Mouse (Mus musculus) liver, adult 2 months (tissue): ENCODE measurements around the gene P2rx7. TPM values are rescaled to one million over a fixed set of nuclear protein-coding genes. Genes with fewer than 3 reads are reported as not detected.

ENCODE experiments used
- DNase-seq: peaks from one replicate; pipeline ENCODE4 v3.0.0-alpha.2; 2011; ENCODE audit warnings: low read depth, low spot score; ENCODE audit errors: extremely low read depth
- H3K27ac ChIP-seq: fragments of 200-500 bp; replicated peaks from 2 replicates; pipeline ENCODE4 v1.5.1; 2012; ENCODE audit warnings: low read depth, mild to moderate bottlenecking, control low read depth, inconsistent platforms, low read length; ENCODE audit not compliant: insufficient read depth
- H3K27me3 ChIP-seq: fragments of 200-500 bp; 2 replicates; pipeline ENCODE4 v1.6.1; 2012; ENCODE audit warnings: mild to moderate bottlenecking, moderate library complexity, low read length, inconsistent platforms; ENCODE audit not compliant: control insufficient read depth, insufficient read depth
- H3K36me3 ChIP-seq: fragments of 200-500 bp; 2 replicates; pipeline ENCODE4 v1.6.1; 2012; ENCODE audit warnings: low read length, inconsistent platforms; ENCODE audit not compliant: control insufficient read depth, insufficient read depth
- H3K4me1 ChIP-seq: fragments of 200-500 bp; 2 replicates; pipeline ENCODE4 v1.6.1; 2011; ENCODE audit warnings: low read length; ENCODE audit not compliant: control insufficient read depth, insufficient read depth
- H3K4me3 ChIP-seq: fragments of 200-500 bp; 2 replicates; pipeline ENCODE4 v1.5.1; 2011; ENCODE audit warnings: low read depth, mild to moderate bottlenecking, control low read depth, low read length, moderate library complexity; ENCODE audit not compliant: insufficient read depth
- H3K79me2 ChIP-seq: fragments of 200-500 bp; 2 replicates; pipeline ENCODE4 v1.6.1; 2012; ENCODE audit warnings: inconsistent platforms, mild to moderate bottlenecking, low read length, moderate library complexity; ENCODE audit not compliant: control insufficient read depth, insufficient read depth
- H3K9ac ChIP-seq: fragments of 200-500 bp; 2 replicates; pipeline ENCODE4 v1.6.1; 2012; ENCODE audit warnings: low read depth, mild to moderate bottlenecking, control low read depth, inconsistent platforms, low read length
- CTCF ChIP-seq: fragments of 200-500 bp; IDR thresholded peaks from 2 replicates; pipeline ENCODE4 v1.5.1; 2011; ENCODE audit warnings: low read depth, low read length, control low read depth
- POLR2A ChIP-seq: fragments of 200-500 bp; IDR thresholded peaks from 2 replicates; pipeline ENCODE4 v1.6.1; 2011; ENCODE audit warnings: low read length, control low read depth; ENCODE audit not compliant: insufficient read depth; ENCODE audit errors: extremely low read depth
- WGBS: fragments of 180-500 bp; shearing (Covaris S2); methylation state at CpG from one replicate; pipeline ENCODE4 v1.1.7; 2018; 5-methylcytosine and 5-hydroxymethylcytosine counted together
- polyA plus RNA-seq: library from polyadenylated mRNA; depleted of rRNA; stranded (reverse); fragments of >200 nt; gene quantifications from 2 replicates; pipeline ENCODE4 v1.2.3, GENCODE M21; 2012
- total RNA-seq: library from RNA; depleted of rRNA; stranded (reverse); fragments of >200 nt; gene quantifications from 2 replicates; pipeline ENCODE4 v1.2.3, GENCODE M21; 2014

Gene P2rx7
- total and polyA plus RNA-seq, 2 experiments, result 2.2 to 2.7 TPM

- WGBS, result 45% methylated on average over 5 of the region's 5 CpGs
- peak overlapping the region; percentile 77 for H3K4me3 ChIP-seq
- no peak for TF ChIP-seq CTCF
- TF ChIP-seq POLR2A, result no peak
- H3K79me2 ChIP-seq, result peaks cover 4% of the 10 kb centered on the region; the same call in 1 of the 2 replicates
- H3K36me3 ChIP-seq, result no peaks in the 10 kb centered on the region
- peak overlapping the region; percentile 88 for H3K9ac ChIP-seq
- H3K27ac ChIP-seq, result peak overlapping the region; percentile 93
- peaks cover 13% of the 10 kb centered on the region for H3K4me1 ChIP-seq
- no peaks in the 10 kb centered on the region for H3K27me3 ChIP-seq
- no peak for DNase-seq
These were observed 63.2 kb downstream of the P2rx7 start for GRCm38 (mm10) chr5:122706917-122707275.

DNA sequence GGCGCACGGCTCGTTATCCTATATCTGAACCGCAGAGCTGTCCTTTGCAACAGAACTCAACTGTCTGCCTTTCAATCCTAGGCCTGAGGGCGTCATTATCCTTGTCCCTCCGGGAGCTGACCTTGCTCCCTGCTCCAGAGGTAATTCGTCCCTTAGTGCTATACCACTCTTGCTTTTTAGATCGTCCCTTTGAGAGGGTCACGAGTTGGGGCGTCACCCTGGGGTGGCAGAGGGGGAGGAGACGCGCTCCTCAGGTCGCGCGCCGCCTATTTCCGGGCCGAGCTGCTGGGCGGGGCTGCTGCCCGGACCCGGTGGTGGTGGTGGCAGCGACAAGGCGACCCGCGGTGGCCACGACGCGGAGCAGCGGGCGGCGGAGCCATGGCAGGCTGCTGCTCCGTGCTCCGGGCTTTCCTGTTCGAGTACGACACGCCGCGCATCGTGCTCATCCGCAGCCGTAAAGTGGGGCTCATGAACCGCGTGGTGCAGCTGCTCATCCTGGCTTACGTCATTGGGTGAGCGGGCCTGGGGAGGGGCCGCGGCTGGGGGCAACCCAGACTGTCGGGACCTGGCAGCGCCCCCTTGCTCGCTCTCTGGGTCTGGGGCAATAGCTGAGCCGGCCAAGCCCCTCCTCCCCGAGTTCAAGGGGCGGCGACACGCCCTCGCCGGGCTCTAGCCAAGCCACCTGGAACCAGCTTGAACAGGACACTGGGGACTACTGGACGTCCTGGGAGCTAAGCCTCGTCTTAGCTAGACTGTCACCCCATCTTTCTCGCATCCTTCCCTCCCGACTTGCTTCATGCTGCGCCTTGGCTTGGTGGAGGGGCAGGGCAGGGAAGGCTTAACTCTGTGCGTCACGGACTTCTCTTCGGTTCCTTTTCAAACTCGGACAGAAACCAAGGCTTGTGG lies 63.8 kb downstream of the P2rx7 start, which contains the start of gene P2rx4:
TSS of gene P2rx4 (plus strand) at position 269 of the 906 bp plus-strand sequence.
- Histone ChIP-seq H3K27me3 (no peaks in the 10 kb centered on the region), H3K36me3 (no peaks in the 10 kb centered on the region), H3K9ac (peak within 1 kb of the TSS; percentile 88), H3K4me1 (peaks cover 13% of the 10 kb centered on the region), H3K4me3 (peak within 1 kb of the TSS; percentile 77), H3K79me2 (peaks cover 4% of the 10 kb centered on the region; the same call in 1 of the 2 replicates), H3K27ac (peak within 1 kb of the TSS; percentile 93)
- peak; percentile 87 for DNase-seq
- peak; percentile 57 for TF ChIP-seq POLR2A
- TF ChIP-seq CTCF, result 0 out of 2 replicates have a peak, but pooled peaks have one; percentile 15
- under 1% methylated on average over 66 of the region's 66 CpGs for WGBS

GRCm38 (mm10) chr5:122708819-122709218 lies 65.1 kb downstream of the P2rx7 start:
- no peak for DNase-seq
- H3K36me3 ChIP-seq, result no peaks in the 10 kb centered on the region
- TF ChIP-seq CTCF (no peak), POLR2A (no peak)
- H3K4me3 ChIP-seq, result no peak overlapping the region
- 84% methylated on average over 6 of the region's 6 CpGs for WGBS
- peaks cover 13% of the 10 kb centered on the region for H3K4me1 ChIP-seq
- H3K27me3 ChIP-seq, result no peaks in the 10 kb centered on the region
- no peak overlapping the region for H3K9ac ChIP-seq
- peaks cover 4% of the 10 kb centered on the region; the same call in 1 of the 2 replicates for H3K79me2 ChIP-seq
- peak overlapping the region; percentile 18; the same call in 1 of the 2 replicates for H3K27ac ChIP-seq

DNA sequence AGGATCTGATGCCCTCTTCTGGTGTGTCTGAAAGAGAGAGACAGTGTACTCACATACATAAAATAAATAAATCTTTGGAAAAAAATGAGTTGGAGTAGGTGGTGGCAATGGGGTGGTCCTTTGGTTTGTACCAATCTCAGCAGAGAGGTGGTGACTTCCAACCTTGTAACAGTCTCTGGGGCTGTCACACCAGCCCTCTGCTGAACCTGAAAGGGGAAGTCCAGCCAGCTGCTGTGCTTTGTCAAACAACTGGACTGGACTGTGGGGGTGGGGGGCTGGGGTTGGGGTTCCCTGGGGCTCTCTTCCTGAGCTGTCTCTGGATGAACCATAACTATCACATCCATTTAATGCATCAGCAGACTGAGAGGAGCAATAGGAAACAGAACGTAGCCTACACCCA lies 72.0 kb downstream of the P2rx7 start:
- peaks cover 25% of the 10 kb centered on the region for H3K36me3 ChIP-seq
- no peak overlapping the region for H3K4me3 ChIP-seq
- no peak for DNase-seq
- 96% methylated on average over 1 of the region's 1 CpGs for WGBS
- H3K79me2 ChIP-seq, result no peaks in the 10 kb centered on the region; the same call in 1 of the 2 replicates
- H3K27ac ChIP-seq, result no peak overlapping the region
- no peak for TF ChIP-seq CTCF
- no peak for TF ChIP-seq POLR2A
- H3K27me3 ChIP-seq, result no peaks in the 10 kb centered on the region
- H3K9ac ChIP-seq, result no peak overlapping the region
- no peaks in the 10 kb centered on the region for H3K4me1 ChIP-seq

DNA sequence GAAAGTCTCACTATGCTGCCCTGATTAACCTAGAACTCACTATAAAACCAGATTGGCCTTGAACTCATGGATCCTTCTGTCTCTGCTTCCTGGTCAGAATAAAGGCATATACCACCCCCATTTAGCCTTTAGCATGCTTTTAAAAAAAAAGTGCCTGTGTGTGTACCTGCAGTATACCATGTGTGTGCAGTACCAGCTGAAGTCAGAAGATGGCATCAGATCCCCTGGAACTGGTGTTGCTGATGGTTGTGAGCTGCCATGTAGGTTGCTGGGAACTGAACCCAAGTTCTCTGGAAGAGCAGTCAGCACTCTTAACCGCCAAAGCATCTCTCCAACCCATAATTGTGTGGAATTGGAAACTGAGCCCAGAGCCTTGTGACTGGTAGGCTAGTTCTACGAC lies 73.1 kb downstream of the P2rx7 start:
- Histone ChIP-seq H3K27me3 (no peaks in the 10 kb centered on the region), H3K9ac (no peak overlapping the region), H3K4me3 (no peak overlapping the region), H3K79me2 (no peaks in the 10 kb centered on the region; the same call in 1 of the 2 replicates), H3K4me1 (no peaks in the 10 kb centered on the region), H3K36me3 (peaks cover 25% of the 10 kb centered on the region), H3K27ac (no peak overlapping the region)
- no peak for TF ChIP-seq POLR2A
- no peak for TF ChIP-seq CTCF
- WGBS, result over 99% methylated on average over 2 of the region's 2 CpGs
- DNase-seq, result no peak

DNA sequence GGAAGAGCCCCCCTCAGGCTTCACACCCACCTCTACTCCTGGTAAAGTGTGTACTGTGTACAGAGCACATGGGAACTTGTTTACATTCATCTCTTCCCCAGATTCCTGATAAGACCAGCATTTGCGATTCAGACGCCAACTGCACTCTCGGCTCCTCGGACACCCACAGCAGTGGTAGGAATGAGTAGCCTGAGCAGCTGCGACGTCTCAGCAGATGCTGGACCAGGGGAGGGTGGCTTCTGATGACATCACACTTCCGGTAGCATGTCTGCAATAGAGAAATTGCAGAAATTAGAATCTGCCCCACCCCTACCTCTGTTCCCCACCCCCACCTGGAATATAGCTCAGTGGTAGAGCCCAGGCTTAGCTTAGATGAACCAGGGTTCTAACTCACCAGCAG lies 74.7 kb downstream of the P2rx7 start:
- no peak overlapping the region for H3K27ac ChIP-seq
- no peak overlapping the region for H3K4me3 ChIP-seq
- no peak overlapping the region for H3K9ac ChIP-seq
- DNase-seq, result no peak
- no peaks in the 10 kb centered on the region for H3K4me1 ChIP-seq
- WGBS, result 81% methylated on average over 7 of the region's 7 CpGs
- no peaks in the 10 kb centered on the region for H3K27me3 ChIP-seq
- H3K79me2 ChIP-seq, result no peaks in the 10 kb centered on the region
- no peak for TF ChIP-seq CTCF
- TF ChIP-seq POLR2A, result no peak
- peaks cover 27% of the 10 kb centered on the region for H3K36me3 ChIP-seq
